Mouse (Mus musculus): ENCODE data around the gene Pde3a.

Gene Pde3a

DNA sequence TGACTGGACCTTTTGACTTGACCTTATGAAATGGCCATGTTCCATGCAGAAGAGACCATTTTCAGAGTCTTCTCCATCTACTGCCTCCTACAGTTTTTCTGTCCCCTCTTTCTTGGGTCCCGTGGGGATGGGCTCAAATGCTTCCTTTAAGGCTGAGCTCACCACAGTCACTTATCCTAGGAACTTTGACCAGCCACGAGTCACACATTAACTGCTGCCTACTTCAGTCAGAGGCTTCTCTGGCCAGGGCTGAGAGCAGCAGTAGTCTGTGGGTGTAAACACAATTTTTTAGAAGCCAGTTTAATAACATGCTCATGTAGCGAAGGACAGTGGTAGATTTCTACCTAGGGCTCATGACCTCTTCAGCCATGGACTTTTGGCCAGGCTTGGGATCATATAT, 79.0 kb downstream of the Pde3a start:
- DNase-seq (ENCODE audit: low spot score in 2 of 2), result no peak

DNA sequence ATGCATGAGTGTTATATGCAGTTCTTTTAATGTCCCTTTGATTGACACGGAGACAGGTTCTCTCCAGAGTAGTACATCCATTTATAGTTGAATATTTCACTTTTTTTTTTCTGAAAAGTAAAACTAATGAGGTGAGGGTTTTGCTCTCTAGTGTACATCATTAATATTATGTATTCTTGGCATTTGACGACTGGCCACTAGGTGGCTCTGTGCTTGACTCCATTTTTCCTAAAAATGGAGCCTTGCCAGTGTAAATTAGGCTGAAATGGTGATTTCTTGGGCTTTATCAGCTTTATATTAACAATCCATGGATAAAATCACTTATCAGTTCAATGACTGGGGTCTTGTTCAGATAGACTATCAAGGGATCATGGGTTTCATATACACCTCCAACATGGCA, 82.4 kb downstream of the Pde3a start:
- no peak for DNase-seq (ENCODE audit: low spot score in 2 of 2)

DNA sequence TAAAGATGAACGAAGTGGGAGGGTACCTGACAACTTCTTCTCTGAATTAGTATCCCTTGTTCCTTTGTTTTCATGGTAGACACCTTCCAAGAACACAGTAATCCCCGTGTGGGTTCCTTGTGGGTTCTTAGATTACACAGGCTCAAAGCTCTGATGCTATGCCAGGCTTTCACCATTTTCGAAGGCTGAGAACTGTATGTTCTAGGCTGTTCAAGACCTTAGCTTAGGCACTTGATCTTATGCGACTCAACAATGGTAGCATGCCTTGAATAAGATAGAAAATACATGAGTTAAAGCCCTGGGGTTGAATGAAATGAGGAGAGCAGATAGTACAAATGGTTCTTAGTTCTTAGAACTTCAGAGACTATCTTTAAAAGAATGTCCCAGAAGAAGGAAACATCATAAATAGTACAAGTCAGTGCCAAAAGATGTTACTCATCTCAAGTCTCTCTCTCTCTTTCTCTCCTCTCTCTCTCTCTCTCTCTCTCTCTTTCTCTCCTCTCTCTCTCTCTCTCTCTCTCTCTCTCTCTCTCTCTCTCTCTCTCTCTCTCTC, 83.6 kb downstream of the Pde3a start:
- DNase-seq (ENCODE audit: low spot score in 2 of 2), result no peak

DNA sequence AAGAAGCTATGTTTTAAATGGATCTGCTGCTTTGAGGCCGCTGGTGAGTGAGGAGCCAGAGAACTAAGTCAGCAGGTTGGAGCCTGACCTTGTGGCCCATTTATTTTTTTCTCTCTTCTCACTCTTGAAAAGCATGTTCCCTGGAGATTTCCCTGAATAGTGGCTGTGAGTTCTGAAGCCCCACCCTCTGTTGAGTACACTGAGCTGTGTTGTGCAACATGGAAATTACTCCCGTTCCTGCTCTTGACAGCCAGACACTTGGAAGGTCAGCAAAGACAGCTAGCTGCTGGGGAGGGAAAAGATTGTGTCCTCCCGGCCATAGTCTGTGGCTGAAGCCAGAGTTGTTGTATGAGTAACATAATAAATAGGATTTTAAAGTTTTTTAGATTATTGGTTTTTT, 84.2 kb downstream of the Pde3a start:
- DNase-seq (ENCODE audit: low spot score in 2 of 2), result no peak

- no peak for DNase-seq (ENCODE audit: low spot score in 2 of 2)
Observed at GRCm38 (mm10) chr6:141335878-141336277, 86.8 kb downstream of the Pde3a start.

DNA sequence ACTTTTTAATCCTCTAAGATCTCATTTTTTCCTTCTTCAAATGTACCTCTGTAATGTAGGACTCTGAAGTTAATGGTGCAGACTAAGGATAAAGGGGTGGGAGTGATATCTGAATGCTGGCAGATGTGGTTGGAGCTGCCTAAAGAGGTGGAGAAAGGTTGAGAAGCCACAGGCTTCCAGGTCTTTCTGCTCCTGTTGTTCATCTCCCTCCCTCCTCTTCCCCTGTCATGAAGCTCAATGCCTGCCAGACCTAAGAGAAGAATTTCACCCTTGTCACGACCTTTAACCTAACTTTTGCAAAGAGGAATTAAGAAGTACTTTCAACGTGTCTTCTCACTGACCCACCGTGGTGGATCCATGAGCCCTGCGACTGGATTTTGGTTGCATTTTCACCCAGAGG, 87.4 kb downstream of the Pde3a start:
- DNase-seq (ENCODE audit: low spot score in 2 of 2), result no peak

DNA sequence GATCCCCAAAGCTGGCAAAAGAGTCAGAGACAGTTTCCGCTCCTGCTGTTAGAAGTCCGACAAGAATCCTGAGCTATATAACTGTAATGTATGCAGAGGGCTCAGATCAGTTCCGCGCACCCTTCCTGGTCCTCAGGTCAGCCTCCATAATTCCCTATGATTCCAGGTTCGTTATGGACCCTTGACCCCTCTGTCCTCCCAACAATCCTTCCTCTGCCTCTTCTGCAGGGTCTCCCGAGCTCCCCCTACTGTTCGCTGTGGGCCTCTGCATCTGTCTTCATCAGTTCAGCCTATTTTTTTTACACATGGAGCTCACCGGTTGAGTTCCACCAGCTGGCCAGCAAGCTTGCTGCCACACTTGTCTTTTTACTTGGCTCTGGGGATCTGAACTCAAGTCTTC, 88.6 kb downstream of the Pde3a start:
- DNase-seq (ENCODE audit: low spot score in 2 of 2), result no peak

GRCm38 (mm10) chr6:141341385-141341784, 92.3 kb downstream of the Pde3a start:
- DNase-seq (ENCODE audit: low spot score in 2 of 2), result no peak

GRCm38 (mm10) chr6:141347870-141348269, 98.8 kb downstream of the Pde3a start:
- no peak for DNase-seq (ENCODE audit: low spot score in 2 of 2)

DNA sequence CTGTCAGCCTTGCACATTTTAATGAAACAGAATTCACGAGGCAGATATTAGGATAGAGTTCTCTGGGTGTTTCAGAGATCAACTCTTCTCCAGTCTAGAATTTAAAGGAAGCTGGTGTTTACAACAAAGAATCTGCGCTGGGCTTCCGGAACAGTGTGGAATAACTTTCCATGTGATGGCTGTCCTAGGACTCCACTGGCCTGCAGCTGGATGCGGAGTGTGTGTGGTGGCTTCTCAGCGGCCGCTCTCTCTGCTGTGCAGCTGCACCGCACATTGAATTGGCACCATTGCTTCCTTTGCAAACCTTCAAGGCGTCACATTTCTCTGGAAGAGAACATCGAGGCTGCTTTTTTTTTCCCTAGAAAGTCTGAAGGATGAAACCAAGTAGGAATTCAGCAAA, 99.5 kb downstream of the Pde3a start:
- DNase-seq (ENCODE audit: low spot score in 2 of 2), result no peak

DNA sequence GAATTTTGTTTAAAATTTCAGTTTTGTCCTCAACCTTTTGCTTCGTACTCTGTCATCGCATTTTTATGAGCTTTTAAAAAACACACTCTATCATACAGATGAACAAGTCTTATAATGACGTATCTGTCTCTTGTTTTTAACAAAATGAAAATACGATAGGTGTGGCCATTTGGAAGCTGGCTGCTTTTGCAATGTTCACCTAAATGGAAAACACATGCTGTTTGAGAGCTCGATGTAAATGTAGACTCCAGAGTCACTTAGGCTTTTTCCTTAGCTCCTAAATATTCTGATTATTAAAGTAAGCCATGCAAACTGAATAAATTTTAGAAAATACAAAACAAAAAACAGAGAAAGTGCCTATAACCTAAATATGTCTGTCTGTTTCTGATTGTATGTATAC, 101.2 kb downstream of the Pde3a start:
- DNase-seq (ENCODE audit: low spot score in 2 of 2), result no peak

DNA sequence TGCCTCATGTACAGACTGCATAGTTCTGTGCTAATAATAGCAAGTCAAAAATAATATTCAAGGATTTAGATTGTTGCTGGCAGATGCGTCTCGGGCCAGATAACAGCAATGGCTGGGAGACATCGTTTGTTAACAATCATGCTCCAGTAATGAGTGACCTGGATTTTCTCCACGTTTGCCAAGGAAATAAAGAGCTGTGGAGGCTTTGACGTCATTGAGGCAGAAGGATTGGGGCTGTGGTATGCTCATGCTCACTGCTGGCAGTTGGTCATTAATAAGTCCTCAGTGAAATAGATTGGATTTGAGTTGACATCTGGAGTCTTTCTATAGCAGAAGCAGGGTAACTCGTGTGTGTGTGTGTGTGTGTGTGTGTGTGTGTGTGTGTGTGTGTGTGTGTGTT, 103.2 kb downstream of the Pde3a start:
- no peak for DNase-seq (ENCODE audit: low spot score in 2 of 2)

GRCm38 (mm10) chr6:141363664-141364063, 114.6 kb downstream of the Pde3a start:
- DNase-seq (ENCODE audit: low spot score in 2 of 2), result no peak

- no peak for DNase-seq (ENCODE audit: low spot score in 2 of 2)
Observed at GRCm38 (mm10) chr6:141367037-141367436, 118.0 kb downstream of the Pde3a start.

DNA sequence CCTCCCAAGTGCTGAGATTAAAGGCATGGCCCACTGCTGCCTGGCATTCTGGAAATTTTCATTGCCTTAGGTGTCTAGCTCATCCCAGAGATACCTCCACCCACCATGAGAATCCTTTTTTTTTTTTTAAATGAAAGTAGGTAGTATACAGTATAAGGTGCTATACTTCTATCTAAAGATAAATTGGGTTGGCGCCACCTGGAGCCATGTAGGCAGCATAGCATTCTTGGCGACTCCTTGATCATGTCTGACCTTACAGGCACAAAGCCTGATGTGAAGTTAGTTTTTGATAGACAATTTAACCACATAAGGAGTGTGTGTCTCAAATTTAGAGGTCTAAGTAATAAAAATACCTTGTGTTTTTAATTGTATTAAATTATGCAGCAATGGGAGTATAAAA, 123.6 kb downstream of the Pde3a start:
- DNase-seq (ENCODE audit: low spot score in 2 of 2), result no peak

DNA sequence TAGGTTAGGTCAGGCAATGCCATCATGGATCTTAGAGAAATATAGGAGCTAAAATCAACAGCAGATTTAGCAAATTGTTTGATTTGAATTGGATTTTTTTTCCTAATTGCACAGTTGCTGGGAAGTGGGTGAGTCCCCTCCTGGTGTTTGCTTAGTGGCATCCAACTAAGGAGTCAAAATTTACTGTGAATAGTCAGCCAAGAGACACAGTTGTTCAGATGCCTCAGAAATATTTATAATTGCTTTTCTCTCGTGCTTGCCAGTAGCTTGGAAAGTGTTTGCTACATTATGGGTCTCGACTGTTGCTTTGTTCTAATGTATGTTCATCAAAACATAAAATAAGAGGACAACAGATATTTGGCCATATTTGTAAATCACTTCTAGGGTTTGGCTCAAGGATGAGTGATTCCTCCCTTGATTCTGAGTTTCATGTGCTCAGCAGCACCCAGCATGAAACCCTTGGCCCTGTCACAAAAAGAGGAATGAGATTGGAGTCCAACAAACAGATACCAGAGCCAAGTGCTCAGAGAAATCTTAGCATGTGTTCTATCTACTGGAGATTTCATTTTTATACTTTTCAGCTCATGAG, 125.5 kb downstream of the Pde3a start:
- DNase-seq (ENCODE audit: low spot score in 2 of 2), result no peak

DNA sequence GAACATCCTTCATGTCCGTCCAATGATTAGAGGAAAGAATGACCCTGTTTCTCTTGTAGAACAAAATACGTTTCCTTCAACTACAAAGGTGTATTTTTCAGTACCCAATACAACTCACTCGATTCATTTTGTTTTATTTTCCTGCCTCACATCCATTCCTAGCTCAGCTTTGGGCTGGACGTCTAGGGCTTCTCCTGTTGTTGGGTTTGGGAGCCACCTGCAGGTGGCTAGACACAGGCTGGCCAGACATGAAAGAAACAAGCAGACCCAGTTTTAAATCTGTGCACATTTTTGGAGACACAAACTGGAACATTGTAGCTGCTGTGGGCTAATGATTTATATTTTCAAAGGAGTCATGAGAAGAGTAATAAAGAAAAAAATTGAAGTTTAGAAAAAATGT, 126.1 kb downstream of the Pde3a start:
- DNase-seq (ENCODE audit: low spot score in 2 of 2), result no peak

DNA sequence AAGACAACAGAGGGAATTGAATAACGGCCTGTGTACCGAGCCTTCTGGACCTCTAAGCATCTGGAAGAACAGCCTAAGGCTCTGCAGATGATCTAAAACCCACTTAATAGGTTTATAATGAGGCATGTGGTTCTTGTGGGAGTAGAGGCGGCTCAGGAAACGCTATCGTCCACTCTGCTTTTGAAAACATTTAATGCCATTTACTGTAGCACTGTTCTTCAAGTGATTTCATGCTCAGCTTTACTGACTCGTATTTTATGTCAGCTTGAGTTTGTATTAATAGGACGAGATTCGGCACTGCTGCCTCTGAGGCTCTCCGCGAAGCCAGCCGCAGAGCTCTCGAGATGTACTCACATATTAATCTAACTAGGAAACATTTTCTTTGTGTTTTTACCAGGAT, 131.9 kb downstream of the Pde3a start:
- no peak for DNase-seq (ENCODE audit: low spot score in 2 of 2)

DNA sequence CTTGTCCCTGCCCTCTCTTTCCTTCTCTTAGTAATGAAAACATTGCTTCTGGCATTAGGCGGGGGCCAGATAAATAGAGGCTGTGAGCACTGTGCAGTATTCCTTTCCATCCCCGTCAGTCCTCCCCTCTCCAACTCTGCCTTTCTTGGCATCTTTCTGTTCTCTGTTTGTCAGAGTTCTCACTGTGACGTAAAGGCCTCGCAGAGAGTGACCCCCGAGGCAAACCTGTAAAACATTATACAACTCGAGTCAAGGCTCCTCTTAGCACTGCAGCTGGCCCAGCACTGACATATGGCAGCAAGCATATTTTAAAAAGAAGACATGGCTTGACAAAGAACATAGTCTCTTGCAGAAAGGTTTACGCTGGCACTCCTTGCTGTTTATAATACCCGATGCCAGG, 132.4 kb downstream of the Pde3a start:
- DNase-seq (ENCODE audit: low spot score in 2 of 2), result no peak

DNA sequence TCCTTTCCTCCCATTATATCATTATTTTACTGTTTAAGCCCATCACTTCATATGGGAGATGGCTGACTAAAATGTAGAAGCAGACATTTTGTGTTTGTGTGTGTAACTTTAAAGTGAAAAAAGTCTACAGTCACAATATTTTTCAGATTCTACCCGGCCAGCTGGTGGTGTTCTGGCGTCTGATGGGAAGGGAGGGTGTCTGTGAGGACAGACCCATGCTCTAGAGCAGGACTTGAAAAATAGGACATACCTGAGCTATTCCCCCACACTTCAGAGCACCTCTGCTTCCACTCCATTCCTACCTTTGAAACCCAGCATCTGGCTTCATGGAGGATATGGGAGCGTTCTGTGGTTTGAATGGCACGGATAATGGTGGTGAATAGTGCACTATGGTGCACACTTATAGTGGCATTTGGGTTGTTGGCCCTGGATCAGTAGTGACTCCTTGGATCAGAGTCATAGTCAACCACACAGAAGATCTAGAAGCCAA, 132.9 kb downstream of the Pde3a start:
- no peak for DNase-seq (ENCODE audit: low spot score in 2 of 2)

GRCm38 (mm10) chr6:141388104-141388503, 139.0 kb downstream of the Pde3a start:
- no peak for DNase-seq (ENCODE audit: low spot score in 2 of 2)

DNA sequence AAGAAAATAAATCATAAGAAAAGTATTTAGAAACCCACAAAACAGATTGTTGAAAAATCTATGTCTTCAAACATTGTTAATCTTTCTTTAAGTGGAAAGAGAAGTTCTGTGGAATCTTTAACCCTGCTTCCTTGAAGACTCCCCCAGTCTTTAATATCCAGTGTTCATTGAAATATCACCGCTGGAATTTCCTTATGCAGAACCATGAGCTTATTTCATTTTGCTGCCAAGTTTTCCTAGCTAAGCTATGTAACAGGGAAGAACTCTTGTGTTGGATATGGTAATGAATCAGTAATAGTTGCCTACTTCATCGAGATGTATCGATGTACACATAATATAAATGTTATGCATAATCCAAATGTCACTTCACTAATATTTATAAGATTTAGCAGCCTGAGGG, 146.9 kb downstream of the Pde3a start:
- DNase-seq (ENCODE audit: low spot score in 2 of 2), result no peak

DNA sequence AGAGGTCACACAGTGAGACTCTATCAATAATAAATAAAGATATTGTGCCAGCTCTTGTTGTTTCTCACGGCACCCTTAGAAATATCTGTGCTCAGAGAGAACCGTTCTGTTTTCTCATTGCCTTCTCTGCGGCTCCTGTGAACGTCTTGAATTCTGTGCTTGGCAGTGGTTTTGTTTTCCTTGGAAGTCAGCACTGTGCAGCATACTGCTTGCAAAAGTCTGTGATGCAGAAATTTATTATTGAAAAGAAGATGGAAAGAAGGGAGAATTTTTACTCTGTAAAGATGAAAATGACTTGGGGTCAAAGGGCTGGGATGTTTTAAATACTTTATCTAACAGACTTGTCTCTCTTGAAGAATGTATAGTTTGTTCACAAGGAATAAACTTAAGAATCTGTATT, 150.3 kb downstream of the Pde3a start:
- no peak for DNase-seq (ENCODE audit: low spot score in 2 of 2)

DNA sequence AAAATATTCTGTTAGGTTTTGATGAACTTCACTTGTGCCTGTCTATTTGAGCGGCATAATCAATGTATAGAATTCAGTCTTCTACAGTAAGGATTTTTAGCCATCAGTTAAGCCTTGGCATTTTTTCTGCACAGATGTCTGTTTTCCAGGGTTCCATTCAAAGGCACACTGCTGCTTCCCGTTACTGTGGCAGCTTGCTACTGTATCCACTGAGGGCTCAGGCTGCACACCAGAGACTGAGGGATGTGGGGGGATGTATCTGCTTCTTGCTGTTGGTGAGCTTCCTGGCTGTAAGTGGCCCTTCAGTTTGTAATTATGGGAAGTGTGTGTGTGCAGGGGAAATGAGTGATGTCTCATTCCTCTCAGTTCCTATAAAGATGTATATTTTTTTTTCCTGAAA, 154.9 kb downstream of the Pde3a start:
- DNase-seq (ENCODE audit: low spot score in 2 of 2), result no peak
